Mouse (Mus musculus) intestine, postnatal 0 days (tissue): ENCODE results near the gene Trim46. TPM values are rescaled to one million over a fixed set of nuclear protein-coding genes. Genes with fewer than 3 reads are reported as not detected.

ENCODE experiments used
- ATAC-seq: fragments of 200-750 bp; cut with Nextera tagmentation; 2 replicates; pipeline ENCODE4 v1.8.0; 2017; ENCODE audit warnings: mild to moderate bottlenecking, moderate TSS enrichment, moderate library complexity
- H3K27ac ChIP-seq: fragments of 300-500 bp; sonication (generic); 2 replicates; pipeline ENCODE4 v1.5.1; 2014; ENCODE audit warnings: mild to moderate bottlenecking, low read depth, low read length, moderate library complexity
- H3K27me3 ChIP-seq: fragments of 300-500 bp; sonication (generic); replicated peaks from 2 replicates; pipeline ENCODE4 v1.6.1; 2014; ENCODE audit warnings: low read length, mixed read lengths; ENCODE audit not compliant: control insufficient read depth, insufficient read depth
- H3K36me3 ChIP-seq: fragments of 300-500 bp; sonication (generic); 2 replicates; pipeline ENCODE4 v1.6.1; 2014; ENCODE audit warnings: mild to moderate bottlenecking, moderate library complexity; ENCODE audit not compliant: control insufficient read depth, insufficient read depth
- H3K4me1 ChIP-seq: fragments of 300-500 bp; sonication (generic); replicated peaks from 2 replicates; pipeline ENCODE4 v1.6.1; 2014; ENCODE audit warnings: antibody characterized with exemption, low read length, mixed read lengths; ENCODE audit not compliant: control insufficient read depth, insufficient read depth
- H3K4me2 ChIP-seq: fragments of 300-500 bp; sonication (generic); replicated peaks from 2 replicates; pipeline ENCODE4 v1.6.1; 2014; ENCODE audit warnings: low read depth, mild to moderate bottlenecking, moderate library complexity
- H3K4me3 ChIP-seq: fragments of 300-500 bp; sonication (generic); 2 replicates; pipeline ENCODE4 v1.5.1; 2014; ENCODE audit warnings: low read depth, low read length
- H3K9ac ChIP-seq: fragments of 300-500 bp; sonication (generic); 2 replicates; pipeline ENCODE4 v1.6.1; 2014; ENCODE audit warnings: mild to moderate bottlenecking, low read depth, low read length
- H3K9me3 ChIP-seq: fragments of 300-500 bp; sonication (generic); 2 replicates; pipeline ENCODE4 v1.6.1; 2016; ENCODE audit warnings: mixed run types; ENCODE audit not compliant: control insufficient read depth
- CTCF ChIP-seq: sonication (generic); IDR thresholded peaks from 2 replicates; pipeline ENCODE4 v1.5.1; 2016; ENCODE audit warnings: low read depth, mild to moderate bottlenecking, control low read depth, antibody characterized with exemption, moderate library complexity
- WGBS: fragments of 180-500 bp; shearing (Covaris S2); extraction: QIAGEN DNeasy Blood & Tissue Kit; methylation state at CpG from one replicate; pipeline ENCODE4 v1.1.7; 2014; 5-methylcytosine and 5-hydroxymethylcytosine counted together
- polyA plus RNA-seq: library from polyadenylated mRNA; unstranded; fragments of >200 nt; fragmentation: Nextera tagmentation; extraction: Ambion mirVana; gene quantifications from 2 replicates; pipeline ENCODE4 v1.2.1, GENCODE M21; 2015

Gene Trim46
- polyA plus RNA-seq, 1 experiment from 2014 or later, result 1.3 TPM

DNA sequence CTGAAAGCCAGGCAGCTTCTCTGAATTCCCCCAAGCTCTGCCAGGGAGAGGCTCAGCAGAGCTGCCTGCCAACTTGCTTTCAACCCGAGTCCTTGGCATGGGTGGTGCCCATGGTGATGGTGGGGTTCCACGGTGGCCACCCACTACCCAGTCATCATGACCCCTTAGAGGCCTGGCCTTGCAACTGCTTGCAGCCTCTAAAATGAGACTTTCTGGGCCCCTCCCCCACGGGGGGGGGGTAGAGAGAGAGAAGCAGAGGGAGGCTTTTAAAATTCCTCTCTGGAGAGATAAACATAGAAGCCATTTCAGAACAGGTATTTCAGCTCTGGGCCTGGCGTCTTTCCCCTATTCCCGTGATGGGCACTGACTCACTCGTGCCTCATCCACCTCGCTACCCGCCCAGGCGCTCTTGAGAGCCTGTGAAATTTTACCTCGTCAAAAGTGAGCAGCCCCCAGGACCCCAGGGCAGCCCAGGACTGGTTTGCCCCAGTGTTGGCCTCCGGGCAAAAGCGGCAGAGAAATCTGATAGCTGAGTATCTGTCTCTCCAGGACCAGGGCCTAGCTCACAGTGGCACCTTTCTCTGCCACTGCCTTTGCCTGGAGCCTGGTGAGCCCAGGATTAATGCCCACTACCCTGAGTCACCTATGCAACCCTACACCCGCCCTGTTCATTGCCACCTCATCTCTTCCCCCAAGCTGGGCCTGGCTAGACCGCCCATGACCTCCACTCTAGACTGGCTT lies 31.3 kb upstream of the Trim46 start:
- H3K36me3 ChIP-seq, result peaks cover 28% of the 10 kb centered on the region
- no peaks in the 10 kb centered on the region for H3K9me3 ChIP-seq
- peak overlapping the region; percentile 90 for H3K9ac ChIP-seq
- H3K27me3 ChIP-seq, result no peaks in the 10 kb centered on the region
- peak overlapping the region; percentile 93 for H3K4me2 ChIP-seq
- WGBS, result 22% methylated on average over 14 of the region's 14 CpGs
- peak overlapping the region; percentile 77 for H3K4me3 ChIP-seq
- no peak for TF ChIP-seq CTCF
- 0 out of 2 replicates have a peak, but pooled peaks cover 4% of the 10 kb centered on the region for H3K4me1 ChIP-seq
- peak overlapping the region; percentile 95 for H3K27ac ChIP-seq
- ATAC-seq, result no peak

DNA sequence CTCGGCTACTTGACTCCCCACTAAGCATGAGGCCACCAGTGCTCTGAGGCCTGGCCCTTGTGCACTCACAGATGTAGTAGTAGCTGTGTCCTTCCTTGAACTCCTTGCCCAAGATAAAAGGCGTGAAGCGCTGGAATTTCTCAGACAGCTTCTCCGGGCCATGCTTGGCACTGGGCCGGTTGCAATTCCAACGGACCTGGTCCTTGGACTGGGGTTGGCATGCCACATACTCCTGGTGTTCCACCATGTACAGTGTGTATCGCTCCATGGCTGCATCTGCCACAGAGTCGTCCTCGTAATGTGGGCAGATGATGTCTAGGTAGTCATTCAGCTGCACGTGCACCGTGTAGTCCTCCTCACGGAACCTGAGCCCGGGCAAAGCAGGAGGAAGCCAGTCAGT lies 30.0 kb upstream of the Trim46 start:
- ATAC-seq, result no peak
- Histone ChIP-seq H3K4me2 (peak overlapping the region; percentile 93), H3K4me1 (0 out of 2 replicates have a peak, but pooled peaks cover 4% of the 10 kb centered on the region), H3K27ac (no peak overlapping the region), H3K9ac (no peak overlapping the region), H3K27me3 (no peaks in the 10 kb centered on the region), H3K9me3 (no peaks in the 10 kb centered on the region), H3K36me3 (peaks cover 38% of the 10 kb centered on the region), H3K4me3 (peak overlapping the region; percentile 77)
- 77% methylated on average over 13 of the region's 13 CpGs for WGBS
- TF ChIP-seq CTCF, result no peak

DNA sequence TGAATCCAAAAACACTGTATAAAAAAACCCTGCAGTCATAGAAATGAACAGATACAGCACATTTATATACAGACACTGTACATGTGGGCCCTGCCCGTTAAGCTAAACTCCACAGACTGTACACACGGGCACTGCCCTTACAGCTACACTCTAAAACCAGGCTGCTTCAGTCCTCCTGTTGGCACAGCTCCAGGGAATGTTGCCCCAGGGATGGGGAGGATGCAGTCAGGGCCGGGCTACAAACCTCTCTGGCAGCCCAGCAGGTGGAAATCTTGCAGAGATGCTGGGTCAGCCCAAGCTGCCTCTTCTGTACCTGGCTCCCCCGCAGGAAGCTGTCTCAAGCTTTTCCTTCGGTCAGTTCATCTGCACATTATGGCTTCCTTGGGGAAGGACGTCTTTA lies 25.7 kb upstream of the Trim46 start:
- ATAC-seq, result no peak
- Histone ChIP-seq H3K27me3 (no peaks in the 10 kb centered on the region), H3K4me2 (no peak overlapping the region), H3K4me1 (peaks cover 15% of the 10 kb centered on the region; the same call in 1 of the 2 replicates), H3K27ac (no peak overlapping the region; the same call in 1 of the 2 replicates), H3K4me3 (no peak overlapping the region), H3K36me3 (peaks cover 45% of the 10 kb centered on the region), H3K9ac (no peak overlapping the region), H3K9me3 (no peaks in the 10 kb centered on the region)
- TF ChIP-seq CTCF, result no peak
- 66% methylated on average over 6 of the region's 6 CpGs for WGBS

DNA sequence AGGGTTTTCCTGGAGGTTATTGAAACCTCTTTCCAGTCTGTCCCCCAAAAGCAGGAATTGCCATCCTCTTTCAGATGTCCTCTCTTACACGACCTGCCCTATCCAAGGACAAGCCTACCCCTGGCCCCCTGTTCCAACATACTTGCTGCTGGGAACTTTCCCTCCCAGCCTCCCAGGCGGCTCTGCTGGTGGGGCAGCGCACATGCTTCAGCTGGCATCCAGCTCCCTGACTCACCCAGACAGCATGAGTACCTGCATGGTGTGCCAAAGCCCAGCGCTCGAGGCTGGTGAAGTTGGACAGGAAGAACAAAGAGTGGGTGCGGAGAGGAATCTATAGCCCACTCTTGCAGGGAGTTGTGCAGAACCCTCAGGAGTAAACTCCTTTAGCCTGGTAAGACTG lies 24.8 kb upstream of the Trim46 start:
- no peak for TF ChIP-seq CTCF
- Histone ChIP-seq H3K27ac (no peak overlapping the region), H3K27me3 (no peaks in the 10 kb centered on the region), H3K4me1 (peaks cover 11% of the 10 kb centered on the region; the same call in 1 of the 2 replicates), H3K9me3 (no peaks in the 10 kb centered on the region), H3K4me2 (peak overlapping the region; percentile 73), H3K36me3 (peaks cover 41% of the 10 kb centered on the region), H3K4me3 (peak overlapping the region; percentile 63; the same call in 1 of the 2 replicates), H3K9ac (no peak overlapping the region; the same call in 1 of the 2 replicates)
- 67% methylated on average over 6 of the region's 6 CpGs for WGBS
- no peak for ATAC-seq

DNA sequence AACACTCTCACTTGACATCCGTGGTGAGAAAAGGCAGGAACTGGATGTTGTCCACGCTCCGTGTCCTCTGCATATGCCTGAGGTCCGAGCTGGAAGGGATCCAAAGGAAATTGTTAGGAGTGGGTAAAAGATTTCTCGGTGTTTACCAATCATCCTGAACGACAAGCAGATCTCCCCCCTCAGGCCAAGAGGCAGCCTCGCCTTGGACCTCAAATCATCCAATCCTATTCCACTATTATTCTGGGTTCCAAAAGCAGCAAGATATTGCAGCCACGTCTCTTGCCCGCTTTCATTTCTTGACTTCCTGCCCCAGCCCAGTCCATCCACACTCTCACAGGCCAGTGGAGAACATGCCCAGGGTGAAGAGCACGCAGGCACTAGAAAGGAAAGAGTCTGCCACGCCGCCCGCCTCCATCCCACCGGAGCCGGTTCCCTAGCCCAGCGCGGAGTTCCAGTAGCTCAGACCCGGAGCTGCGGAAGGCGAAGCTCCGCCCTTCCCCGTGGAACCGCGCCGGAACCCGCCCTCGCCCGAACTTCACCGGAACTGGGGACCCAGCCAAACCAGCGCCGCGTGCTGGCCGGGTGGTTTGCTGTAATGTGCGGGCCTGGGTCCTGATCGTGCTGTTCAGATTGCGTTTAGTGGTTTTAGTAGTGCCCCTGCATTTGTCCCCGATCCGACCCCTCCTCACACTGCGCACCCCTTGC lies 24.1 kb upstream of the Trim46 start, which contains the start of gene Slc50a1:
Gene Slc50a1, minus strand, starts transcription at position 520 of the 705 bp plus-strand sequence.
- Histone ChIP-seq H3K27me3 (no peaks in the 10 kb centered on the region), H3K4me1 (peaks cover 11% of the 10 kb centered on the region; the same call in 1 of the 2 replicates), H3K4me2 (peak within 1 kb of the TSS; percentile 73), H3K4me3 (peak within 1 kb of the TSS; percentile 63), H3K9ac (peak within 1 kb of the TSS; percentile 65), H3K36me3 (peaks cover 34% of the 10 kb centered on the region), H3K9me3 (no peaks in the 10 kb centered on the region), H3K27ac (peak within 1 kb of the TSS; percentile 76)
- ATAC-seq, result peak; percentile 45
- WGBS, result 2% methylated on average over 39 of the region's 39 CpGs
- TF ChIP-seq CTCF, result peak; percentile 72

DNA sequence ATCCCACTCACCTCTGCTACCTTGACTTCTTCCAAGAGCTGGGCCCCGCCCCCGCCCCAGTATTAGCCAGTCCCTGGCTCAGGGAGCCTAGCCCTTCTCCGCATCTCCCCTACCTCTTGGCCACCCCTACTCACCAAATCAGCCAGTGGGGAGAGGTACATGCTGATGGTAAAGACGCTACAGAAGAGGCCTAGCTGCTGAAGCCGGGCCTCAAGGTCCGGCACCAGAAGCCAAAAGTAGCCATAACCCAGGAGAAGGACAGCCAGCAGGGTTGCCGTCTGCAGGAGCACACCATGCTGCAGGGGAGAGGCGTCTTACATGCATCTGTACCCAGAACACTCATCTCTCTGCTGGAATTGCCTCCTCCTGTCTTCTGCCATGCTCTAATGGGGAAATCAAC lies 22.8 kb upstream of the Trim46 start:
- TF ChIP-seq CTCF, result no peak
- peaks cover 11% of the 10 kb centered on the region; the same call in 1 of the 2 replicates for H3K4me1 ChIP-seq
- no peak overlapping the region for H3K9ac ChIP-seq
- WGBS, result 71% methylated on average over 8 of the region's 8 CpGs
- 0 out of 2 replicates have a peak overlapping the region, but pooled peaks have one; percentile 73 for H3K4me2 ChIP-seq
- H3K9me3 ChIP-seq, result no peaks in the 10 kb centered on the region
- no peak overlapping the region for H3K4me3 ChIP-seq
- H3K36me3 ChIP-seq, result peaks cover 27% of the 10 kb centered on the region
- ATAC-seq, result no peak
- no peak overlapping the region for H3K27ac ChIP-seq
- H3K27me3 ChIP-seq, result no peaks in the 10 kb centered on the region
